Mouse (Mus musculus) CH12.LX (cell line): ENCODE data around the gene Krtap12-1.

ENCODE experiments used
- CTCF ChIP-seq, 2 experiments: IDR thresholded peaks in 1 of 2; conservative IDR thresholded peaks in 1 of 2; 2 replicates each; pipeline ENCODE4 v1.5.1; 2011 to 2012; ENCODE audit warnings: low read depth in 2 of 2, low read length in 2 of 2, improper control_type of control experiment in 1 of 2, inconsistent platforms in 1 of 2, mild to moderate bottlenecking in 1 of 2, moderate library complexity in 1 of 2
- ELF1 ChIP-seq: IDR thresholded peaks from 2 replicates; pipeline ENCODE4 v1.6.1; 2014; ENCODE audit warnings: low read depth, mild to moderate bottlenecking, inconsistent platforms, low read length, improper control_type of control experiment
- EP300 ChIP-seq: IDR thresholded peaks from 2 replicates; pipeline ENCODE4 v1.6.1; 2011; ENCODE audit warnings: low read length, improper control_type of control experiment
- MXI1 ChIP-seq: IDR thresholded peaks from 2 replicates; pipeline ENCODE4 v1.6.1; 2011; ENCODE audit warnings: mild to moderate bottlenecking, low read depth, low read length, improper control_type of control experiment
- TCF12 ChIP-seq: IDR thresholded peaks from 2 replicates; pipeline ENCODE4 v1.6.1; 2014; ENCODE audit warnings: low read depth, mild to moderate bottlenecking, inconsistent platforms, low read length, improper control_type of control experiment

- TF ChIP-seq EP300 (no peak), MXI1 (no peak), ELF1 (no peak), TCF12 (no peak), CTCF (conservative IDR thresholded peaks at IDR 0.05 in 1 of 2, IDR thresholded peaks at IDR 0.05 in 1 of 2; ENCODE audit: low read depth in 2 of 2, low read length in 2 of 2) (no peak)
These were observed 37.4 kb upstream of the Krtap12-1 start for GRCm38 (mm10) chr10:77682994-77683393.
